27 mouse cellular contexts compared by ENCODE assay signal in genomic region chr9:57687751-57688150, GRCm38 (mm10). TPM values are rescaled to one million over a fixed set of nuclear protein-coding genes. Genes with fewer than 3 reads are reported as not detected.
DNase-seq lines count a peak whose midpoint lies in the region; ATAC-seq and TF ChIP-seq lines count a peak whose summit lies in the region.
"Had no signal": no experiment of that assay in that cellular context is flagged by ENCODE, and none has a peak within 500 bp of the region (broad histone marks: within the 10 kb centered on the region; RNA-seq: fewer than 3 reads in every experiment).

Gene Cyp1a1 (plus strand): TSS chr9:57687928.

- H3K27me3 ChIP-seq in liver, adult 2 months (ENCODE audit: control insufficient read depth, insufficient read depth, low read length), result no peaks in the 10 kb centered on the region
- no peaks in the 10 kb centered on the region for H3K27me3 ChIP-seq in liver, postnatal 0 days (ENCODE audit: insufficient read depth, low read length)
- H3K27me3 ChIP-seq: embryonic facial prominence, embryonic 13.5 days; forebrain, embryonic 12.5 days; forebrain, embryonic 15.5 days; hindbrain, embryonic 12.5 days; hindbrain, embryonic 15.5 days had no signal

- no peak within 1 kb of the TSS for H3K9ac ChIP-seq in liver, adult 2 months (ENCODE audit: low read depth, low read length)
- H3K9ac ChIP-seq in liver, postnatal 0 days (replicated peaks), result no peak within 1 kb of the TSS
- H3K9ac ChIP-seq: embryonic facial prominence, embryonic 13.5 days; forebrain, embryonic 12.5 days; forebrain, embryonic 15.5 days; hindbrain, embryonic 12.5 days; hindbrain, embryonic 15.5 days had no signal

- TF ChIP-seq CTCF in liver, adult 2 months (IDR thresholded peaks at IDR 0.05; ENCODE audit: low read depth, low read length), result no peak
- no peak for TF ChIP-seq CTCF in liver, postnatal 0 days (IDR thresholded peaks at IDR 0.05; ENCODE audit: low read depth)
- no peak for TF ChIP-seq CTCF in lung, adult 2 months (IDR thresholded peaks at IDR 0.05; ENCODE audit: insufficient read depth, low read length)

- no peaks in the 10 kb centered on the region for H3K79me2 ChIP-seq in liver, adult 2 months (ENCODE audit: control insufficient read depth, insufficient read depth, low read length)

- no peak for TF ChIP-seq POLR2A in liver, adult 2 months (IDR thresholded peaks at IDR 0.05; ENCODE audit: extremely low read depth, insufficient read depth, low read length)
- TF ChIP-seq POLR2A in lung, adult 2 months (IDR thresholded peaks at IDR 0.05; ENCODE audit: borderline replicate concordance, extremely low read depth, low read depth, low read length), result no peak

- no peak within 1 kb of the TSS for H3K4me3 ChIP-seq in liver, adult 2 months (ENCODE audit: insufficient read depth, low read depth, low read length)
- H3K4me3 ChIP-seq in liver, postnatal 0 days (ENCODE audit: low read depth, low read length), result no peak within 1 kb of the TSS
- no peak within 1 kb of the TSS for H3K4me3 ChIP-seq in lung, adult 2 months (replicated peaks; ENCODE audit: extremely low read depth, low read depth, low read length)
- H3K4me3 ChIP-seq: embryonic facial prominence, embryonic 10.5 days; embryonic facial prominence, embryonic 13.5 days; erythroblast, embryonic 14.5 days; forebrain, embryonic 12.5 days; forebrain, embryonic 15.5 days; heart, embryonic 10.5 days; hindbrain, embryonic 12.5 days; hindbrain, embryonic 15.5 days had no signal

- no peaks in the 10 kb centered on the region for H3K36me3 ChIP-seq in liver, adult 2 months (ENCODE audit: control insufficient read depth, insufficient read depth, low read length)
- H3K36me3 ChIP-seq in liver, postnatal 0 days (replicated peaks; ENCODE audit: insufficient read depth, low read length), result no peaks in the 10 kb centered on the region
- H3K36me3 ChIP-seq: embryonic facial prominence, embryonic 10.5 days; embryonic facial prominence, embryonic 13.5 days; forebrain, embryonic 12.5 days; forebrain, embryonic 15.5 days; G1E; heart, embryonic 10.5 days; hindbrain, embryonic 12.5 days; hindbrain, embryonic 15.5 days had no signal

- H3K4me1 ChIP-seq in liver, adult 2 months (ENCODE audit: control insufficient read depth, insufficient read depth, low read length), result peaks cover 26% of the 10 kb centered on the region
- H3K4me1 ChIP-seq in liver, postnatal 0 days (ENCODE audit: insufficient read depth), result peaks cover 3% of the 10 kb centered on the region; the same call in 1 of the 2 replicates
- peaks cover 6% of the 10 kb centered on the region; the same call in 1 of the 2 replicates for H3K4me1 ChIP-seq in lung, adult 2 months (ENCODE audit: control insufficient read depth, insufficient read depth, low read length)
- H3K4me1 ChIP-seq: embryonic facial prominence, embryonic 10.5 days; embryonic facial prominence, embryonic 13.5 days; forebrain, embryonic 12.5 days; forebrain, embryonic 15.5 days; heart, embryonic 10.5 days; hindbrain, embryonic 12.5 days; hindbrain, embryonic 15.5 days had no signal

- H3K4me2 ChIP-seq in liver, postnatal 0 days (ENCODE audit: low read depth, low read length), result no peak within 1 kb of the TSS
- H3K4me2 ChIP-seq: embryonic facial prominence, embryonic 13.5 days; forebrain, embryonic 12.5 days; forebrain, embryonic 15.5 days; hindbrain, embryonic 12.5 days; hindbrain, embryonic 15.5 days had no signal

- no peaks in the 10 kb centered on the region for H3K9me3 ChIP-seq in liver, postnatal 0 days (ENCODE audit: low read length)
- H3K9me3 ChIP-seq: embryonic facial prominence, embryonic 10.5 days; embryonic facial prominence, embryonic 13.5 days; forebrain, embryonic 12.5 days; forebrain, embryonic 15.5 days; G1E; heart, embryonic 10.5 days; hindbrain, embryonic 12.5 days; hindbrain, embryonic 15.5 days had no signal

- H3K27ac ChIP-seq in liver, adult 2 months (replicated peaks; ENCODE audit: insufficient read depth, low read depth, low read length), result peak within 1 kb of the TSS; percentile 57
- H3K27ac ChIP-seq in liver, postnatal 0 days (ENCODE audit: low read depth), result no peak within 1 kb of the TSS
- H3K27ac ChIP-seq: embryonic facial prominence, embryonic 10.5 days; embryonic facial prominence, embryonic 13.5 days; forebrain, embryonic 12.5 days; forebrain, embryonic 15.5 days; heart, embryonic 10.5 days; hindbrain, embryonic 12.5 days; hindbrain, embryonic 15.5 days had no signal

- 25% methylated on average over 2 of the region's 2 CpGs for WGBS in liver, adult 2 months
- WGBS in liver, postnatal 0 days (ENCODE audit: insufficient replicate concordance), result 75% methylated on average over 2 of the region's 2 CpGs
- 78% methylated on average over 2 of the region's 2 CpGs for WGBS in lung, adult 2 months

- DNase-seq in adrenal gland, adult (ENCODE audit: inconsistent age in 2 of 2, low spot score in 1 of 2), result peak; percentile 23 to 73
- DNase-seq in adrenal gland, postnatal 14 days, result no peak
- DNase-seq in liver, adult 2 months (ENCODE audit: extremely low read depth, low read depth, low spot score), result peak; percentile 87
- no peak for DNase-seq in liver, postnatal 0 days
- no peak for DNase-seq in lung, adult 2 months
- DNase-seq in lung, adult 18-20 months, result no peak
- DNase-seq in urinary bladder, adult 2 months (ENCODE audit: low spot score), result no peak
- DNase-seq in urinary bladder, postnatal 10 days (ENCODE audit: low spot score), result no peak
- DNase-seq: adrenal gland, adult 8-10 months; cerebellum, adult 11 months; cerebellum, adult 8-10 months; cerebellum, postnatal 36 days; embryo, embryonic 11 days; gastrocnemius, postnatal 25 days; heart, adult 18-20 months had no signal

- no peak for ATAC-seq in liver, postnatal 0 days
- ATAC-seq: forebrain, embryonic 15.5 days; Patski had no signal

- TF ChIP-seq EP300 in liver, postnatal 0 days (IDR thresholded peaks at IDR 0.05; ENCODE audit: low read depth), result no peak

RNA-seq across cellular contexts. Expression of gene Cyp1a1, which starts in this region (rescaled TPM):
- total RNA-seq in adrenal gland, postnatal 14 days (2021), result 0.37 TPM in 1 of 2 replicates, not detected in the other
- 0.74 and 1.0 TPM in 2 replicates for total RNA-seq in liver, adult 2 months (2014; rRNA removed)
- 1.0 TPM in 2 replicates for polyA plus RNA-seq in liver, adult 2 months (2012; rRNA removed)
- polyA plus RNA-seq in liver, postnatal 0 days (2015; fragmentation: Nextera tagmentation; extraction: Ambion mirVana), result 2.2 and 4.3 TPM in 2 replicates
- polyA plus RNA-seq in lung, adult 2 months (2012; rRNA removed), result 28.8 and 37.7 TPM in 2 replicates
- polyA plus RNA-seq in urinary bladder, adult 2 months (2012; rRNA removed), result 16.2 and 21.1 TPM in 2 replicates
- total RNA-seq: G1E; hematopoietic stem cell, adult 5-6 weeks had no signal
- polyA plus RNA-seq: embryonic facial prominence, embryonic 13.5 days; erythroblast, embryonic 14.5 days; forebrain, embryonic 12.5 days; G1E; heart, embryonic 10.5 days; heart, embryonic 14.5 days; hindbrain, embryonic 12.5 days; Patski had no signal

Comparison
In these comparisons a context has a peak if more than half of its experiments do, and no peak if none do; other contexts are left out.
1. DNase-seq: peak in adrenal gland, adult (2 of 2) and liver, adult 2 months (single experiment); none in adrenal gland, postnatal 14 days (single experiment), liver, postnatal 0 days (single experiment), lung, adult 2 months (single experiment), lung, adult 18-20 months (0 of 2), urinary bladder, adult 2 months (single experiment) and urinary bladder, postnatal 10 days (single experiment).